Mouse (Mus musculus) layer of hippocampus, postnatal 10 days (tissue): ENCODE data around the gene Med21. TPM values are rescaled to one million over a fixed set of nuclear protein-coding genes. Genes with fewer than 3 reads are reported as not detected.

Experiments used
- DNase-seq, 2 experiments: peaks; one replicate each; pipeline ENCODE4 v3.0.0; 2021; ENCODE audit warnings: low spot score in 2 of 2
- total RNA-seq, 2 experiments: library from RNA; stranded (reverse); gene quantifications; 2 replicates each; pipeline ENCODE4 v1.2.3; 2021

Med21 gene
- total RNA-seq, 2 experiments from 2014 or later = 41.1 to 46.1 TPM

GRCm38 (mm10) chr6:146640068-146640965 lies 2.0 kb upstream of the Med21 start:
- DNase-seq = no peak

GRCm38 (mm10) chr6:146640991-146641390 lies 1.4 kb upstream of the Med21 start:
- DNase-seq = no peak

DNA sequence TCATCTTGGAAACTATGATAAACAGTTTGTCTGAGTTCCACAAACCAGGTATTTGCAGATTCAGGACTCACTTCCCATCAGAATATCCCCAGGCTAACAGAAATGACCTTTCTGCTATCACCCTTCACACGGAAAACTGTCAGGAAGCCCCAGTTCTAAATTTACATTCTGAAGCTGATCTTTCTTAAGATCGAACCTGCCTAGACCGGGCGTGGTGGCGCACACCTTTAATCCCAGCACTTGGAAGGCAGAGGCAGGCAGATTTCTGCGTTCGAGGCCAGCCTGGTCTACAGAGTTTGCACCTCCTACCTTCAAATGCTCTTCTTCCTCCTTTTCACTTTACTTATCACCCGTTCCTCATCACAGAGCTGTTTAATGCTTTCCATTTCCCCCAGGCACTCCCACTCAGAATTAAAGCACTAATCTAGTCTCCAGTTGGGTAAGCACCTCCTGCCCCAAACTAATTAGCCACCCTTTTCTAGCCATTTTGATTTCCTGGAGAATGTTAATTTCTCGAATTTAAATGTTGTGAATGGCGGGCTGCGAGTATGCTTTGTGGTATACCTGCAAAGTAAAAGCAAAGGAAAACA lies 631 bp upstream of the Med21 start:
- no peak for DNase-seq

GRCm38 (mm10) chr6:146643184-146643570 lies 830 bp downstream of the Med21 start:
- DNase-seq = no peak

DNA sequence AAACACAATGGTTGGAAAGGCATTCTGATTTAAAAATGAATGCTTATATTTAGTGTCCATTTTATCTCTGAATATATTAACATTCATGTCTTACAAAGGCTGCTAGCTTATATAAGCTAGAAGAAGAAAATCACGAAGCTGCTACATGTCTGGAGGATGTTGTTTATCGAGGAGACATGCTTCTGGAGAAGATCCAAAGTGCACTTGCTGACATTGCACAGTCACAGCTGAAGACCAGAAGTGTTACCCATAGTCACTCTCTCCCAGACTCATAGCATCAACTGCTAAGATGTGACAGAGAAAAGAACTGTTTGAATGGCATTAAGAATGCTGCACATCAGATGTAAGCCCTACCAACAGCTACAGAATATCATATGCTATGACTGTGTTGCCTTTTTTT lies 7.7 kb downstream of the Med21 start:
- no peak for DNase-seq

GRCm38 (mm10) chr6:146651431-146651830 lies 9.1 kb downstream of the Med21 start:
- DNase-seq = no peak

- no peak for DNase-seq
These were observed 10.8 kb downstream of the Med21 start for GRCm38 (mm10) chr6:146653197-146653596.

DNA sequence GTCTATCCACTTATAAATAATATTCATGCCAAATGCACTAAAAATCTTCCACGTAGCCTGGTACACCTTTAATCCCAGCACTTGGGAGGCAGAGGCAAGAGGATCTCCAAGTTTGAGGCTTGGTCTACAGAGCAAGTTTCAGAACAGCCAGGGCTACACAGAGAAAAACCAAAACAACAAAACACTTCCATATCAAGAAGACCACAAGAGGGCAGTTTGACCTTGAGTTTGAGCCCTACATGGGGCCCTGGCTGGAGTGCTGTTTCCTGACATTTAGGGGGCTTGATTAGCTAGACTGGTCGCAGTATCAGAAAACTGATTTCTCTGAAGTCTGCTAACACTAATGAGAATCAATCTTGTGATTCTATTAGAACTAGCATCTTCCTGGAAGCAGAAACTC lies 18.2 kb downstream of the Med21 start:
- no peak for DNase-seq

- no peak for DNase-seq
These were observed 19.3 kb downstream of the Med21 start for GRCm38 (mm10) chr6:146661655-146662054.

DNA sequence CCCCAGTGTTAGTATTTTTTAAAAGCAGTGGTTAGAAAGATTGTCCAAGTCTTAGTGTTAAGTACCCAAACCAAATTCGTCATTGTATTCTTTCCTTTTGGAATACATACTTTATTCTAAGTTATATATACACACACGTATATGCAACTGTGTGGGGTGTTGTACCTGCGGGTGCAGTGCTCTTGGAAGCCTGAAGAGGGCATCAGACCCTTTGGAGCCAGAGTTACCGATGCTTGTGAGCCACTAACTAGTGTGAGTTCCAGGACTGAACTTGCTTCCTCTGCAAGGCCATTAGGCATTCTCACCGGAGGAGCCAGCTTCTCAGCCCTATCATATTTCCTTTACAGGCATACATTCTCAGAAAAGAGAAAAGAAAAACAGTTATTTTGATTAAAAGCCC lies 20.3 kb downstream of the Med21 start:
- peak; percentile 32 to 40 for DNase-seq

DNA sequence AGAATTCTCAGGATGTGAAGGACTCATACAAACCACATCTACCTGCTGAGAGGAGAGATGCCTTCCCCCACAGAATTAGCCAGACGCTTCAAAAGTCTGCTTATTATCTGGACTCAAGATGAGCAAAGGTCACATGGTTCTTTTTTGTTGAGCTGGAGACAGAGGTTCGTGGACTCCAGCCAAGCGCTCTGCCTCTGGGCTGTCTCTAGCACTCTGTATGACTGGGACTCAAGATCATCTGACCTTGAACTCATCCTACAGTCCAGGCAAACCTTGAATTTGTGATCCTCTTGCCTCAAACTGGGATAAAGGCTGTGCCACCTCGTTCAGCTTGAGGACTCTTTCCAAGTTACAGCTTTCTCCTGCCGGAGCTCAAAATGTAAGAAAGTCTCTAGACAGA lies 21.8 kb downstream of the Med21 start:
- no peak for DNase-seq

DNA sequence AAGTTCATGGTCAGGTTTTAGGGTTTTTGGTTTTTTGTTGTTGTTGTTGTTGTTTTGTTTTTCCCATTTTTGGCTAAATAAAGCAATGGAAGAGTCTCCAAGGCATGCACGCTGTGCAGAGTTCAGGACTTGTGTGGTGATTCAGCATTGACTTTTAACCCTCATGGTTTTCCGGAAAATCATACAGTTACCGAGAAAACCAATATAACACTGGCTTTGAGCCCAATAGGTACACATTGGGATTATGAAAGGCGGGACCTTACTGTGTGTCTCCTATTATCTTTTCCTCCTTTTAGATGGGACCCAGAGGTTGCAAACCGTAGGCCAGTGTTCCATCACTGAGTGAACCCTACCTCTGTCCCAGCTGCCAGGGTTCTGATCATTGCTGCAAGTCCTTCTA lies 22.6 kb downstream of the Med21 start:
- DNase-seq = no peak

DNA sequence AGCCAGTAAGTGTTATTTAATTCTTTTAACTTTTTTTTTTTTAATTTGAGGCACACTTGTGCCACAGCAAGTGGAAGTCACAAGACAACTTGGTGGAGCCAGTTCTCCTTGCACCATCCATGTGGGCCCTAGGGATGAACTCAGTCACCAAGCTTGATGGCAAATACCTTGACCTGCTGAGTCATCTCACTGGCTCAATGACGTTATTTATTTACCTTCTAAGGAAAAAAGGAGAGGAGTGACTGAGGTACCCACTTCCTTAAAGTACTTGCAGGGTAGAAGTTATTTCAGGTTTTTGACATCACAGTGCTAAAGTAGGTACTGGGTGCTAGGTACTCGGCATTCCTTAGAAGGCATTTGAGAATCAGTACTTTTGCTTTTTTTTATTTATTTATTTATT lies 23.1 kb downstream of the Med21 start:
- DNase-seq = no peak

GRCm38 (mm10) chr6:146666811-146667210 lies 24.5 kb downstream of the Med21 start:
- no peak for DNase-seq

GRCm38 (mm10) chr6:146668606-146669005 lies 26.3 kb downstream of the Med21 start:
- no peak for DNase-seq

- DNase-seq = no peak
These were observed 28.9 kb downstream of the Med21 start for GRCm38 (mm10) chr6:146670956-146671855.

DNA sequence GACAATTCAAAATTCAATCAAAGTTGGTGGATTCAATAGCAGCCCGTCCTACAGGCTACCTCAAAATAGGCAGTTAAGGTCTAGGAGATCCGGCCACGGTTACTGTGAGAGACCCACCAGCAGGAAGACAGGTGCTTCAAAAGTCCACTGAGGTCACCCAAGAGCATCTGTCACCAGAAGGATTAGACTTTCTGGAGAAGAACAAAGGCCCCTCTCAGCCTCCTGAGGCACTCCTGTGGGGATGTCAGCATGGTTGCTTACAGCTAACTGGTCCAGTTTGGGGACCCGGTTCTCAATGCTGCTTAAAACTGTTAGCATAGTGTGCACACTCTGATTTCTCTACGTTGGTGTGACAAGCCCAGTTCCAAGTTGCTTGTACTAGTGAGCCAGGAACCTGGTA lies 29.8 kb downstream of the Med21 start:
- no peak for DNase-seq

DNA sequence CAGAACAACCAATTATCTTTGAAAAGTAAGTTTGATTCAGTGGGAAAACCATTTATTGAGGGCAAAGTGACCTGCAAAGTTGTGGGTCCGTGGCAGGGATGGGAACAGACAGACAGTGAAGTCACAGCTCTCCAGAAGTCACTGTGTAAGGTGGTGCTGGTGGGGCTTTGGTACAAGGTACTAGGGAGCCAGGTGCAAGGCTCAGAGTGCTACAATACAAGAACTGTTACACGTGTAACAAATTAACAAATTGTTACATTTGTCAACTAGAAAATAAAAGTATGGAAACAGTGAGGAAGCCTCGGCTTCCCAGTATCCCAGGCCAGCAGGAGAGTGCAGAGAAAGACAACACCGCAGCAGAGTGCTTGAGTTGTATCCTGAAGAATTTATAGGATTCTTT lies 31.3 kb downstream of the Med21 start:
- no peak for DNase-seq

- no peak for DNase-seq
These were observed 32.1 kb downstream of the Med21 start for GRCm38 (mm10) chr6:146674420-146674819.

DNA sequence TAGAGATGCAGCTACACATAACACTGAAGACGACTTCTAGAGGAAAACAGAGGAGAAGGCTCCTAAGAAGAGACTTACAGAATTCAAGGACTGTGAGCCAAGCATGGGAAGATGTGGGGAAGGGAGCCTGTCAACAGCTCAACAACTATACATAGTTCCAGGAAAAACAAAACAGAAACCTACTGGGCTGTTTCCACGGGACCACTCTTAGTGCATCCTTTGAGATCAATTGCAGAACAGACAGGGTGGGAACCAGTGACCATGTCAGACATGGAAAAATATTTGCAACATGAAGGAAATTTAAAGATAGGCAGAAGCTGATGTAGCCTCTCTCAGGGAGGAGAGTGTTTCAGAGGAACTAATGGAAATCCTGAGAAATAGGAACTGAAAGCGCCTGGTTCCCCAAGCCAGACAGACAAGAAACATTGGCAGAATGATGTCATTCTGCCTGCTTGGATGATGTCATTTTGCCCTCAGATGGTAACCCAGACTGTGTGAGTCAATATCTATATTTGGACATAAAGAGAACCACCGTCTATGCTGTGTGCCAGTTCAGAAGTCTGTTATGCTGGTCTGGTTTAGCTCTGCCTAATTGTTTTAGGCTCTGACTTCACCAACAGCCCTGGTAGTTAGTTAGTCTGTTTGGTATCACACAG lies 32.7 kb downstream of the Med21 start:
- no peak for DNase-seq

DNA sequence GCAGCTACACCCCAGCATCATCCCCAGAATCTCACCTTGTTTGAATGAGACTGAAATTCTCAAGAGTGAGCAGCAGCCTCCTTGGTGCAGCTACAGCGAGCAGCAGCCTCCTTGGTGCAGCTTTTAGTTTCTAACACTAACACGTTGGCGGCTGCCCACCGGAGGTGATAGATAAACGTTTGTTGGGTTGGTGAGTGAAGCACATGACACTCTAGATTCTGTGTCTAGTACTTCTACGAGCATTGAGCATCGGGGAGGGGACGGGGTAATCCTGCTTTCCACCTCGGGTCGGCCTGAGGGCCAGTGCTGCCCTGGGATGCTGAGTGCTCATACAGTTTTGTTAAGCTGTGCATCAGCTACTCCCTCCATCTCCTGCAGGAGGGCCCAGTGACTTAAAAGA lies 34.6 kb downstream of the Med21 start:
- no peak for DNase-seq
